24 mouse cellular contexts compared by ENCODE assay signal in genomic region chr9:55433875-55434274, GRCm38 (mm10).
DNase-seq lines count a peak whose midpoint lies in the region; ATAC-seq lines count a peak whose summit lies in the region.
"Had no signal": no experiment of that assay in that cellular context is flagged by ENCODE, and none has a peak within 500 bp of the region (broad histone marks: within the 10 kb centered on the region; RNA-seq: fewer than 3 reads in every experiment).

No protein-coding gene starts in this region.

- H3K27ac ChIP-seq in forebrain, embryonic 10.5 days, result 0 out of 2 replicates have a peak overlapping the region, but pooled peaks have one; percentile 5
- H3K27ac ChIP-seq in forebrain, embryonic 13.5 days, result no peak overlapping the region
- peak overlapping the region; percentile 56; the same call in 1 of the 2 replicates for H3K27ac ChIP-seq in midbrain, embryonic 10.5 days (replicated peaks)
- H3K27ac ChIP-seq in midbrain, embryonic 16.5 days (ENCODE audit: low read length), result no peak overlapping the region
- H3K27ac ChIP-seq: embryonic facial prominence, embryonic 12.5 days; embryonic facial prominence, embryonic 15.5 days; gastrocnemius, adult 2 months; heart, embryonic 15.5 days; hindbrain, embryonic 12.5 days; hindbrain, embryonic 15.5 days had no signal

- no peak for DNase-seq in forebrain, embryonic 10.5 days (ENCODE audit: extremely low spot score, low spot score)
- no peak for DNase-seq in midbrain, embryonic 10.5 days (ENCODE audit: low spot score)
- peak; percentile 24 for DNase-seq in retina, postnatal 7 days (ENCODE audit: low read depth, low spot score)
- no peak for DNase-seq in retina, embryonic 14.5 days (ENCODE audit: low spot score)
- no peak for DNase-seq in adrenal gland, postnatal 4 days (ENCODE audit: low spot score in 2 of 2)
- DNase-seq: adrenal gland, adult 2 months; cerebellum, adult 18-20 months; forebrain, postnatal 0 days; gastrocnemius, adult 2 months; gastrocnemius, postnatal 14 days; heart, adult 18-20 months; heart, postnatal 10 days; heart, postnatal 36 days; kidney, adult 18-20 months had no signal

- peaks cover 25% of the 10 kb centered on the region for H3K27me3 ChIP-seq in forebrain, embryonic 10.5 days (ENCODE audit: poor library complexity, severe bottlenecking)
- no peaks in the 10 kb centered on the region for H3K27me3 ChIP-seq in forebrain, embryonic 13.5 days
- peaks cover 23% of the 10 kb centered on the region for H3K27me3 ChIP-seq in midbrain, embryonic 10.5 days (ENCODE audit: low read depth, poor library complexity, severe bottlenecking)
- H3K27me3 ChIP-seq in midbrain, embryonic 16.5 days (ENCODE audit: control insufficient read depth, insufficient read depth, low read depth, low read length), result no peaks in the 10 kb centered on the region
- H3K27me3 ChIP-seq: embryonic facial prominence, embryonic 12.5 days; embryonic facial prominence, embryonic 15.5 days; hindbrain, embryonic 15.5 days had no signal

- no peak for ATAC-seq in forebrain, embryonic 13.5 days
- ATAC-seq in midbrain, embryonic 16.5 days, result no peak
- ATAC-seq: CD4-positive, CD25-positive, alpha-beta regulatory T cell, adult 4 months; forebrain, embryonic 14.5 days; forebrain, postnatal 0 days had no signal

- peaks cover 19% of the 10 kb centered on the region for H3K4me1 ChIP-seq in forebrain, embryonic 10.5 days
- H3K4me1 ChIP-seq in forebrain, embryonic 13.5 days, result peaks cover 5% of the 10 kb centered on the region; the same call in 1 of the 2 replicates
- H3K4me1 ChIP-seq in midbrain, embryonic 10.5 days, result peaks cover 20% of the 10 kb centered on the region
- peaks cover 2% of the 10 kb centered on the region; the same call in 1 of the 2 replicates for H3K4me1 ChIP-seq in midbrain, embryonic 16.5 days (ENCODE audit: control insufficient read depth, insufficient read depth, low read length)
- H3K4me1 ChIP-seq: embryonic facial prominence, embryonic 12.5 days had no signal

- no peaks in the 10 kb centered on the region for H3K9me3 ChIP-seq in forebrain, embryonic 10.5 days
- H3K9me3 ChIP-seq in forebrain, embryonic 13.5 days (replicated peaks), result no peaks in the 10 kb centered on the region
- no peaks in the 10 kb centered on the region for H3K9me3 ChIP-seq in midbrain, embryonic 10.5 days (replicated peaks)
- no peaks in the 10 kb centered on the region for H3K9me3 ChIP-seq in midbrain, embryonic 16.5 days (replicated peaks; ENCODE audit: control insufficient read depth, low read length, poor library complexity, severe bottlenecking)
- H3K9me3 ChIP-seq: embryonic facial prominence, embryonic 12.5 days; embryonic facial prominence, embryonic 15.5 days; heart, embryonic 12.5 days; heart, embryonic 15.5 days; hindbrain, embryonic 12.5 days; hindbrain, embryonic 15.5 days had no signal

- no peak overlapping the region for H3K4me3 ChIP-seq in forebrain, embryonic 10.5 days
- no peak overlapping the region for H3K4me3 ChIP-seq in forebrain, embryonic 13.5 days
- no peak overlapping the region for H3K4me3 ChIP-seq in midbrain, embryonic 10.5 days
- no peak overlapping the region for H3K4me3 ChIP-seq in midbrain, embryonic 16.5 days (ENCODE audit: low read depth, low read length)
- H3K4me3 ChIP-seq: embryonic facial prominence, embryonic 12.5 days; embryonic facial prominence, embryonic 15.5 days; gastrocnemius, adult 2 months; heart, embryonic 12.5 days; heart, embryonic 15.5 days; hindbrain, embryonic 12.5 days; hindbrain, embryonic 15.5 days had no signal

- H3K36me3 ChIP-seq in forebrain, embryonic 10.5 days (replicated peaks), result no peaks in the 10 kb centered on the region
- H3K36me3 ChIP-seq in forebrain, embryonic 13.5 days (ENCODE audit: poor library complexity, severe bottlenecking), result no peaks in the 10 kb centered on the region
- no peaks in the 10 kb centered on the region for H3K36me3 ChIP-seq in midbrain, embryonic 10.5 days
- H3K36me3 ChIP-seq in midbrain, embryonic 16.5 days (ENCODE audit: control insufficient read depth, insufficient read depth, low read length), result no peaks in the 10 kb centered on the region
- H3K36me3 ChIP-seq: embryonic facial prominence, embryonic 12.5 days; embryonic facial prominence, embryonic 15.5 days; heart, embryonic 12.5 days; heart, embryonic 15.5 days; hindbrain, embryonic 12.5 days; hindbrain, embryonic 15.5 days had no signal

- no peak overlapping the region for H3K9ac ChIP-seq in forebrain, embryonic 13.5 days
- H3K9ac ChIP-seq in midbrain, embryonic 16.5 days (ENCODE audit: low read depth, low read length), result no peak overlapping the region
- H3K9ac ChIP-seq: embryonic facial prominence, embryonic 12.5 days; embryonic facial prominence, embryonic 15.5 days; forebrain, postnatal 0 days; heart, embryonic 12.5 days; heart, embryonic 15.5 days; hindbrain, embryonic 12.5 days; hindbrain, embryonic 15.5 days had no signal

- H3K4me2 ChIP-seq in forebrain, embryonic 13.5 days, result no peak overlapping the region
- H3K4me2 ChIP-seq in midbrain, embryonic 16.5 days (ENCODE audit: low read length), result no peak overlapping the region
- H3K4me2 ChIP-seq: embryonic facial prominence, embryonic 12.5 days; embryonic facial prominence, embryonic 15.5 days; heart, embryonic 12.5 days; heart, embryonic 15.5 days; hindbrain, embryonic 12.5 days; hindbrain, embryonic 15.5 days had no signal

- 88% methylated on average over 5 of the region's 5 CpGs for WGBS in forebrain, embryonic 10.5 days
- 89% methylated on average over 5 of the region's 5 CpGs for WGBS in forebrain, embryonic 13.5 days
- WGBS in midbrain, embryonic 10.5 days, result 82% methylated on average over 5 of the region's 5 CpGs
- 72% methylated on average over 5 of the region's 5 CpGs for WGBS in midbrain, embryonic 16.5 days

Comparison
In these comparisons a context has a peak if more than half of its experiments do, and no peak if none do; other contexts are left out.
1. H3K27ac ChIP-seq: peak in forebrain, embryonic 10.5 days (single experiment) and midbrain, embryonic 10.5 days (single experiment); none in forebrain, embryonic 13.5 days (single experiment) and midbrain, embryonic 16.5 days (single experiment).